In the genomic region with DNA sequence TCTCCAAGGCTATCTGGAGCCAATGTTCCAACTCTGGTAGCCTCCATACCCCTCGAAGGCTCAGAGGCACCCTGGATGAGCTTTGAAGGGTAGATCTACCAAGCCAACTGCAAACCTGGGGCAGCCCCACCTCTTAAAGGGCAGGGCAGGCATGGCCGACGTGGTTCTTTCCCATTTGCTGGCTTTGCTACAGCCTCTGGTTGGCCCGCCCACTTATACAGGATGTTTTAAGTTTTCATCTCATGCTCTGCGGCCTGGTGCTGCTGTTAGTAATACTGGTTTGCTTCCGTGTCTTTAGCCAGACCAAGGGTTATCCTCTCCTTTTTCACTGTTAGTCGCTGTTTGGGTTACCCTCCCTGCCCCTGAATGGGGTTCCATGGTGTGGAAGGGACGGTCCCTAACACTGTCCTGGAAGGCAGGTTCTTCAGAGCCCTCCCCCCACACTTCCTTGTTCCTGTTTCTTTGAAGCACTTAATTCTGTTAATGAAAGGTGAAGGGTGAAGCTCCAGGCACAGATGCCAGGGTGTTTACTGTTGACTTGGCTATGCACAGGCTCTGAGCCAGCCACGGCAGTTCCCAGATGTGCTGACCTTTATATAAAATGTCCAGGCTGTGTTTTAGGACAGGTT, we compare ENCODE assay signal across 8 mouse cellular contexts. TPM values are rescaled to one million over a fixed set of nuclear protein-coding genes. Genes with fewer than 3 reads are reported as not detected.
DNase-seq lines count a peak whose midpoint lies in the region; ATAC-seq and TF ChIP-seq lines count a peak whose summit lies in the region.

No protein-coding gene starts in this region.

- H3K4me2 ChIP-seq in limb, embryonic 12.5 days: peak overlapping the region; percentile 92
- 0 out of 2 replicates have a peak overlapping the region, but pooled peaks have one; percentile 10 for H3K4me2 ChIP-seq in midbrain, embryonic 15.5 days

- H3K27ac ChIP-seq in gastrocnemius, adult 2 months: peak overlapping the region; percentile 94
- no peak overlapping the region for H3K27ac ChIP-seq in limb, embryonic 12.5 days
- H3K27ac ChIP-seq in midbrain, embryonic 15.5 days: no peak overlapping the region

- peak overlapping the region; percentile 96 for H3K4me3 ChIP-seq in gastrocnemius, adult 2 months
- peak overlapping the region; percentile 0; the same call in 1 of the 2 replicates for H3K4me3 ChIP-seq in limb, embryonic 12.5 days (replicated peaks)
- H3K4me3 ChIP-seq in midbrain, embryonic 15.5 days: no peak overlapping the region

- TF ChIP-seq CTCF in gastrocnemius, adult 2 months (IDR thresholded peaks at IDR 0.05): no peak

- H3K27me3 ChIP-seq in limb, embryonic 12.5 days: no peaks in the 10 kb centered on the region
- H3K27me3 ChIP-seq in midbrain, embryonic 15.5 days (replicated peaks): no peaks in the 10 kb centered on the region

- DNase-seq in gastrocnemius, adult 2 months: peak; percentile 55
- DNase-seq in gastrocnemius, postnatal 10 days: no peak
- DNase-seq in c-Kit-positive CD71-negative TER-119-negative erythroid progenitor cells, embryonic 14.5 days (ENCODE audit: low read depth): peak; percentile 55
- DNase-seq in heart, postnatal 4 days: peak; percentile 43
- DNase-seq in thymus, postnatal 36 days: peak; percentile 69 to 78
- no peak for DNase-seq in layer of hippocampus, adult 9-10 months (ENCODE audit: low spot score)

- peaks cover 37% of the 10 kb centered on the region for H3K36me3 ChIP-seq in limb, embryonic 12.5 days
- H3K36me3 ChIP-seq in midbrain, embryonic 15.5 days (replicated peaks): peaks cover 11% of the 10 kb centered on the region; the same call in 1 of the 2 replicates

- 48% methylated on average over 9 of the region's 9 CpGs for WGBS in limb, embryonic 12.5 days
- WGBS in midbrain, embryonic 15.5 days: 77% methylated on average over 9 of the region's 9 CpGs

- H3K9me3 ChIP-seq in limb, embryonic 12.5 days: no peaks in the 10 kb centered on the region
- H3K9me3 ChIP-seq in midbrain, embryonic 15.5 days: no peaks in the 10 kb centered on the region

- intact Hi-C loops in gastrocnemius, adult 2 months (cut with DNase I): loop anchor here (5.0 kb wide), 2 partner anchors 134 to 256 kb away; partner anchors contain the start of gene Ppp6r2

- ATAC-seq in limb, embryonic 12.5 days (ENCODE audit: insufficient number of reproducible peaks, insufficient read depth, low FRiP score, low TSS enrichment, low read depth): no peak
- ATAC-seq in midbrain, embryonic 15.5 days (replicated peaks): no peak

- peaks cover 37% of the 10 kb centered on the region for H3K4me1 ChIP-seq in limb, embryonic 12.5 days (replicated peaks)
- peaks cover 37% of the 10 kb centered on the region for H3K4me1 ChIP-seq in midbrain, embryonic 15.5 days

- peak overlapping the region; percentile 37; the same call in 1 of the 2 replicates for H3K9ac ChIP-seq in limb, embryonic 12.5 days (replicated peaks)
- H3K9ac ChIP-seq in midbrain, embryonic 15.5 days: no peak overlapping the region

RNA-seq across cellular contexts. Expression of gene Trabd, which starts 3.4 kb away (rescaled TPM):
- total RNA-seq in gastrocnemius, adult 2 months (2021): 10 to 100 TPM; 28.5 to 33.6 TPM
- total RNA-seq in gastrocnemius, postnatal 10 days (2021): 10 to 100 TPM; 24.9 to 28.1 TPM
- 10 to 100 TPM; 45.1 to 47.6 TPM for total RNA-seq in heart, postnatal 4 days (2021)
- 48.6 and 48.7 TPM in 2 replicates for polyA plus RNA-seq in limb, embryonic 12.5 days (2016; fragmentation: Nextera tagmentation; extraction: Ambion mirVana)
- polyA plus RNA-seq in midbrain, embryonic 15.5 days (2015; fragmentation: Nextera tagmentation; extraction: Ambion mirVana): 39.3 and 40.2 TPM in 2 replicates

RNA-seq across cellular contexts. Expression of gene Selenoo, which starts 10.6 kb away (rescaled TPM):
- total RNA-seq in gastrocnemius, adult 2 months (2021): 10 to 100 TPM; 13.8 to 15.6 TPM
- total RNA-seq in gastrocnemius, postnatal 10 days (2021): 10 to 100 TPM in 1 of 2 experiments, 1 to 10 TPM in 1; 9.1 to 10.1 TPM
- 10 to 100 TPM; 10.0 to 10.2 TPM for total RNA-seq in heart, postnatal 4 days (2021)
- polyA plus RNA-seq in limb, embryonic 12.5 days (2016; fragmentation: Nextera tagmentation; extraction: Ambion mirVana): 19.2 and 21.1 TPM in 2 replicates
- polyA plus RNA-seq in midbrain, embryonic 15.5 days (2015; fragmentation: Nextera tagmentation; extraction: Ambion mirVana): 20.4 and 22.4 TPM in 2 replicates

RNA-seq across cellular contexts. Expression of gene Panx2, which starts 18.8 kb away (rescaled TPM):
- total RNA-seq in gastrocnemius, adult 2 months (2021): not detected
- under 1 TPM; 0.07 to 0.18 TPM for total RNA-seq in gastrocnemius, postnatal 10 days (2021)
- 1 to 10 TPM; 2.1 to 2.3 TPM for total RNA-seq in heart, postnatal 4 days (2021)
- polyA plus RNA-seq in limb, embryonic 12.5 days (2016; fragmentation: Nextera tagmentation; extraction: Ambion mirVana): 0.41 and 0.54 TPM in 2 replicates
- 8.5 and 9.1 TPM in 2 replicates for polyA plus RNA-seq in midbrain, embryonic 15.5 days (2015; fragmentation: Nextera tagmentation; extraction: Ambion mirVana)

RNA-seq across cellular contexts. Expression of gene Tubgcp6, which starts 44.6 kb away (rescaled TPM):
- 1 to 10 TPM; 6.8 to 8.4 TPM for total RNA-seq in gastrocnemius, adult 2 months (2021)
- total RNA-seq in gastrocnemius, postnatal 10 days (2021): 10 to 100 TPM in 1 of 2 experiments, 1 to 10 TPM in 1; 8.4 to 11.0 TPM
- total RNA-seq in heart, postnatal 4 days (2021): 10 to 100 TPM; 15.9 to 16.1 TPM
- polyA plus RNA-seq in limb, embryonic 12.5 days (2016; fragmentation: Nextera tagmentation; extraction: Ambion mirVana): 22.7 and 24.8 TPM in 2 replicates
- 20.1 and 21.2 TPM in 2 replicates for polyA plus RNA-seq in midbrain, embryonic 15.5 days (2015; fragmentation: Nextera tagmentation; extraction: Ambion mirVana)

RNA-seq across cellular contexts. Expression of gene Hdac10, which starts 50.2 kb away (rescaled TPM):
- total RNA-seq in gastrocnemius, adult 2 months (2021): 1 to 10 TPM; 5.9 to 6.4 TPM
- 10 to 100 TPM in 1 of 2 experiments, 1 to 10 TPM in 1; 7.6 to 10.6 TPM for total RNA-seq in gastrocnemius, postnatal 10 days (2021)
- 1 to 10 TPM; 9.0 to 9.5 TPM for total RNA-seq in heart, postnatal 4 days (2021)
- 15.0 and 15.2 TPM in 2 replicates for polyA plus RNA-seq in limb, embryonic 12.5 days (2016; fragmentation: Nextera tagmentation; extraction: Ambion mirVana)
- polyA plus RNA-seq in midbrain, embryonic 15.5 days (2015; fragmentation: Nextera tagmentation; extraction: Ambion mirVana): 27.0 and 31.4 TPM in 2 replicates

Comparison
In these comparisons a context has a peak if more than half of its experiments do, and no peak if none do; other contexts are left out.
1. DNase-seq: peak in gastrocnemius, adult 2 months (single experiment), c-Kit-positive CD71-negative TER-119-negative erythroid progenitor cells, embryonic 14.5 days (single experiment), heart, postnatal 4 days (single experiment) and thymus, postnatal 36 days (2 of 2); none in gastrocnemius, postnatal 10 days (single experiment) and layer of hippocampus, adult 9-10 months (single experiment).